Mouse (Mus musculus) kidney, adult 2 months (tissue): Measurements from ENCODE around the gene Arhgap32. TPM values are rescaled to one million over a fixed set of nuclear protein-coding genes. Genes with fewer than 3 reads are reported as not detected.

Experiments used
- DNase-seq: peaks from one replicate; pipeline ENCODE4 v3.0.0; 2021
- H3K27ac ChIP-seq: fragments of 200-500 bp; 2 replicates; pipeline ENCODE4 v1.5.1; 2012; ENCODE audit warnings: low read depth, low read length, control low read depth, inconsistent platforms; ENCODE audit not compliant: insufficient read depth
- H3K27me3 ChIP-seq: fragments of 200-500 bp; replicated peaks from 2 replicates; pipeline ENCODE4 v1.6.1; 2012; ENCODE audit warnings: mild to moderate bottlenecking, moderate library complexity, low read length, inconsistent platforms; ENCODE audit not compliant: control insufficient read depth, insufficient read depth
- H3K36me3 ChIP-seq: fragments of 200-500 bp; 2 replicates; pipeline ENCODE4 v1.6.1; 2012; ENCODE audit warnings: mild to moderate bottlenecking, moderate library complexity, low read length, inconsistent platforms; ENCODE audit not compliant: control insufficient read depth, insufficient read depth
- H3K4me1 ChIP-seq: fragments of 200-500 bp; 2 replicates; pipeline ENCODE4 v1.6.1; 2011; ENCODE audit warnings: low read length; ENCODE audit not compliant: control insufficient read depth, insufficient read depth
- H3K4me3 ChIP-seq: fragments of 200-500 bp; 2 replicates; pipeline ENCODE4 v1.5.1; 2011; ENCODE audit warnings: mild to moderate bottlenecking, low read depth, low read length, control low read depth; ENCODE audit not compliant: insufficient read depth
- CTCF ChIP-seq: fragments of 200-500 bp; conservative IDR thresholded peaks from 2 replicates; pipeline ENCODE4 v1.5.1; 2011; ENCODE audit warnings: low read depth, mild to moderate bottlenecking, control low read depth, low read length, moderate library complexity, mixed read lengths; ENCODE audit not compliant: insufficient read depth, insufficient read length
- POLR2A ChIP-seq: fragments of 200-500 bp; IDR thresholded peaks from one replicate; pipeline ENCODE4 v1.6.1; 2011; ENCODE audit warnings: low read depth, low read length, control low read depth
- WGBS: fragments of 180-500 bp; shearing (Covaris S2); methylation state at CpG from one replicate; pipeline ENCODE4 v1.1.7; 2018; 5-methylcytosine and 5-hydroxymethylcytosine counted together
- polyA plus RNA-seq: library from polyadenylated mRNA; depleted of rRNA; stranded (reverse); fragments of >200 nt; gene quantifications from 2 replicates; pipeline ENCODE4 v1.2.3, GENCODE M21; 2012

Gene Arhgap32
- polyA plus RNA-seq, 1 experiment, result 9.5 TPM

- 92% methylated on average over 4 of the region's 4 CpGs for WGBS
- no peaks in the 10 kb centered on the region for H3K27me3 ChIP-seq
- peaks cover 6% of the 10 kb centered on the region for H3K36me3 ChIP-seq
Measured at GRCm38 (mm10) chr9:32250486-32250885, 134.6 kb downstream of the Arhgap32 start.

GRCm38 (mm10) chr9:32253721-32254120 is 137.8 kb downstream of the Arhgap32 start:
- TF ChIP-seq POLR2A, result no peak
- no peak for TF ChIP-seq CTCF
- Histone ChIP-seq H3K27ac (no peak overlapping the region), H3K36me3 (peaks cover 5% of the 10 kb centered on the region), H3K4me3 (no peak overlapping the region), H3K4me1 (no peaks in the 10 kb centered on the region), H3K27me3 (no peaks in the 10 kb centered on the region)
- WGBS, result 77% methylated on average over 4 of the region's 4 CpGs
- DNase-seq, result no peak

More at GRCm38 (mm10) chr9:32250486-32250885, 134.6 kb downstream of the Arhgap32 start:
- Histone ChIP-seq H3K4me1 (no peaks in the 10 kb centered on the region), H3K4me3 (no peak overlapping the region), H3K27ac (no peak overlapping the region)
- no peak for DNase-seq
- no peak for TF ChIP-seq POLR2A
- no peak for TF ChIP-seq CTCF

- H3K36me3 ChIP-seq, result peaks cover 12% of the 10 kb centered on the region; the same call in 1 of the 2 replicates
Measured at GRCm38 (mm10) chr9:32257365-32257764, 141.4 kb downstream of the Arhgap32 start.

GRCm38 (mm10) chr9:32257882-32258281 is 141.9 kb downstream of the Arhgap32 start:
- Histone ChIP-seq H3K4me3 (no peak overlapping the region), H3K27me3 (no peaks in the 10 kb centered on the region), H3K36me3 (peaks cover 12% of the 10 kb centered on the region; the same call in 1 of the 2 replicates), H3K27ac (no peak overlapping the region), H3K4me1 (no peaks in the 10 kb centered on the region)
- TF ChIP-seq POLR2A (no peak), CTCF (no peak)
- DNase-seq, result no peak
- WGBS, result 67% methylated on average over 2 of the region's 2 CpGs

More at GRCm38 (mm10) chr9:32257365-32257764, 141.4 kb downstream of the Arhgap32 start:
- Histone ChIP-seq H3K27ac (no peak overlapping the region), H3K4me1 (no peaks in the 10 kb centered on the region), H3K27me3 (no peaks in the 10 kb centered on the region), H3K4me3 (no peak overlapping the region)
- TF ChIP-seq POLR2A, result no peak
- no peak for TF ChIP-seq CTCF
- no peak for DNase-seq
- 69% methylated on average over 8 of the region's 8 CpGs for WGBS

GRCm38 (mm10) chr9:32271896-32272444 is 156.0 kb downstream of the Arhgap32 start:
- Histone ChIP-seq H3K27ac (no peak overlapping the region), H3K4me1 (no peaks in the 10 kb centered on the region; the same call in 1 of the 2 replicates), H3K4me3 (no peak overlapping the region), H3K27me3 (no peaks in the 10 kb centered on the region), H3K36me3 (no peaks in the 10 kb centered on the region)
- DNase-seq, result peak; percentile 87
- 14% methylated on average over 5 of the region's 5 CpGs for WGBS
- peak; percentile 68 for TF ChIP-seq CTCF
- TF ChIP-seq POLR2A, result no peak

- DNase-seq, result no peak
- no peaks in the 10 kb centered on the region for H3K36me3 ChIP-seq
- H3K27ac ChIP-seq, result no peak overlapping the region
- WGBS, result 91% methylated on average over 5 of the region's 5 CpGs
- H3K27me3 ChIP-seq, result no peaks in the 10 kb centered on the region
- no peaks in the 10 kb centered on the region; the same call in 1 of the 2 replicates for H3K4me1 ChIP-seq
- no peak for TF ChIP-seq POLR2A
- no peak for TF ChIP-seq CTCF
- no peak overlapping the region for H3K4me3 ChIP-seq
Measured at GRCm38 (mm10) chr9:32278052-32278451, 162.1 kb downstream of the Arhgap32 start.

- H3K4me1 ChIP-seq, result peaks cover 3% of the 10 kb centered on the region; the same call in 1 of the 2 replicates
- no peak overlapping the region for H3K27ac ChIP-seq
- no peak for TF ChIP-seq POLR2A
- TF ChIP-seq CTCF, result no peak
- no peak overlapping the region for H3K4me3 ChIP-seq
- 62% methylated on average over 3 of the region's 3 CpGs for WGBS
- H3K36me3 ChIP-seq, result no peaks in the 10 kb centered on the region
- DNase-seq, result peak; percentile 64
- no peaks in the 10 kb centered on the region for H3K27me3 ChIP-seq
Measured at GRCm38 (mm10) chr9:32279789-32280188, 163.9 kb downstream of the Arhgap32 start.
